ENCODE assay signal across 9 mouse cellular contexts in genomic region chr9:118677349-118677748, GRCm38 (mm10).
A peak's percentile ranks its signal among the peaks of the same experiment; 100 is the strongest.
DNase-seq lines count a peak whose midpoint lies in the region; ATAC-seq lines count a peak whose summit lies in the region.
"Had no signal": no experiment of that assay in that cellular context is flagged by ENCODE, and none has a peak within 500 bp of the region (broad histone marks: within the 10 kb centered on the region; RNA-seq: fewer than 3 reads in every experiment).

No protein-coding gene starts in this region.

- H3K4me2 ChIP-seq in heart, embryonic 11.5 days, result no peak overlapping the region
- no peak overlapping the region for H3K4me2 ChIP-seq in neural tube, embryonic 11.5 days (ENCODE audit: low read depth)
- no peak overlapping the region for H3K4me2 ChIP-seq in hindbrain, embryonic 13.5 days
- H3K4me2 ChIP-seq: intestine, embryonic 15.5 days had no signal

- no peaks in the 10 kb centered on the region for H3K36me3 ChIP-seq in heart, embryonic 11.5 days (ENCODE audit: control insufficient read depth, insufficient read depth, low read length)
- no peaks in the 10 kb centered on the region for H3K36me3 ChIP-seq in neural tube, embryonic 11.5 days (ENCODE audit: control insufficient read depth, insufficient read depth, low read length)
- no peaks in the 10 kb centered on the region for H3K36me3 ChIP-seq in hindbrain, embryonic 13.5 days
- H3K36me3 ChIP-seq: intestine, embryonic 15.5 days had no signal

- no peak overlapping the region for H3K9ac ChIP-seq in heart, embryonic 11.5 days (ENCODE audit: low read depth, low read length)
- peak overlapping the region; percentile 18; the same call in 1 of the 2 replicates for H3K9ac ChIP-seq in neural tube, embryonic 11.5 days (ENCODE audit: low read length)
- H3K9ac ChIP-seq in hindbrain, embryonic 13.5 days, result no peak overlapping the region; the same call in 1 of the 2 replicates
- H3K9ac ChIP-seq: intestine, embryonic 15.5 days had no signal

- ATAC-seq in heart, embryonic 11.5 days (replicated peaks; ENCODE audit: insufficient number of reproducible peaks, low FRiP score, low TSS enrichment), result no peak
- ATAC-seq in neural tube, embryonic 11.5 days (ENCODE audit: insufficient read depth, low FRiP score, low TSS enrichment), result no peak
- 0 out of 2 replicates have a peak, but pooled peaks have one; percentile 28 for ATAC-seq in hindbrain, embryonic 13.5 days (ENCODE audit: low FRiP score)
- ATAC-seq: intestine, embryonic 15.5 days had no signal

- no peak for DNase-seq in heart, postnatal 4 days
- no peak for DNase-seq in neural tube, embryonic 11.5 days (ENCODE audit: low spot score)
- DNase-seq in neural tube, embryonic 10.5 days (ENCODE audit: extremely low spot score, low spot score), result no peak
- DNase-seq in thymus, postnatal 25 days, result peak; percentile 65
- DNase-seq in left cerebral cortex, adult 11 months (ENCODE audit: low spot score), result no peak
- DNase-seq in kidney, postnatal 4 days, result no peak

- no peak overlapping the region for H3K4me3 ChIP-seq in heart, embryonic 11.5 days (ENCODE audit: low read depth, low read length)
- H3K4me3 ChIP-seq in neural tube, embryonic 11.5 days (ENCODE audit: low read depth, low read length), result no peak overlapping the region
- no peak overlapping the region for H3K4me3 ChIP-seq in hindbrain, embryonic 13.5 days
- H3K4me3 ChIP-seq: intestine, embryonic 15.5 days had no signal

- H3K27ac ChIP-seq in heart, embryonic 11.5 days (ENCODE audit: low read depth, low read length), result peak overlapping the region; percentile 37; the same call in 1 of the 2 replicates
- peak overlapping the region; percentile 46 for H3K27ac ChIP-seq in neural tube, embryonic 11.5 days (ENCODE audit: low read depth, low read length)
- 0 out of 2 replicates have a peak overlapping the region, but pooled peaks have one; percentile 35 for H3K27ac ChIP-seq in hindbrain, embryonic 13.5 days
- H3K27ac ChIP-seq: intestine, embryonic 15.5 days had no signal

- WGBS in heart, embryonic 11.5 days (ENCODE audit: insufficient replicate concordance), result 48% methylated on average over 9 of the region's 9 CpGs
- WGBS in neural tube, embryonic 11.5 days, result 51% methylated on average over 9 of the region's 9 CpGs
- WGBS in hindbrain, embryonic 13.5 days, result 55% methylated on average over 9 of the region's 9 CpGs

- no peaks in the 10 kb centered on the region for H3K27me3 ChIP-seq in heart, embryonic 11.5 days (ENCODE audit: control insufficient read depth, insufficient read depth, low read length)
- H3K27me3 ChIP-seq in neural tube, embryonic 11.5 days (ENCODE audit: control insufficient read depth, insufficient read depth, low read length), result no peaks in the 10 kb centered on the region
- H3K27me3 ChIP-seq in hindbrain, embryonic 13.5 days, result no peaks in the 10 kb centered on the region
- H3K27me3 ChIP-seq: intestine, embryonic 15.5 days had no signal

- H3K9me3 ChIP-seq in heart, embryonic 11.5 days (replicated peaks; ENCODE audit: control insufficient read depth, low read length), result no peaks in the 10 kb centered on the region
- no peaks in the 10 kb centered on the region for H3K9me3 ChIP-seq in neural tube, embryonic 11.5 days (ENCODE audit: control insufficient read depth, low read length)
- H3K9me3 ChIP-seq in hindbrain, embryonic 13.5 days, result no peaks in the 10 kb centered on the region
- H3K9me3 ChIP-seq: intestine, embryonic 15.5 days had no signal

- peaks cover 18% of the 10 kb centered on the region for H3K4me1 ChIP-seq in heart, embryonic 11.5 days (ENCODE audit: control insufficient read depth, insufficient read depth, low read length)
- H3K4me1 ChIP-seq in neural tube, embryonic 11.5 days (ENCODE audit: control insufficient read depth, insufficient read depth, low read length), result peaks cover 13% of the 10 kb centered on the region; the same call in 1 of the 2 replicates
- H3K4me1 ChIP-seq in hindbrain, embryonic 13.5 days (replicated peaks), result peaks cover 18% of the 10 kb centered on the region
- H3K4me1 ChIP-seq: intestine, embryonic 15.5 days had no signal
